Mouse (Mus musculus): Measurements from ENCODE around the gene Akr1c14.
"Not testable (repeated sequence)": the region's sequence is repeated elsewhere in the genome, so short reads cannot be mapped to it uniquely, and the experiment has no call there.

DNA sequence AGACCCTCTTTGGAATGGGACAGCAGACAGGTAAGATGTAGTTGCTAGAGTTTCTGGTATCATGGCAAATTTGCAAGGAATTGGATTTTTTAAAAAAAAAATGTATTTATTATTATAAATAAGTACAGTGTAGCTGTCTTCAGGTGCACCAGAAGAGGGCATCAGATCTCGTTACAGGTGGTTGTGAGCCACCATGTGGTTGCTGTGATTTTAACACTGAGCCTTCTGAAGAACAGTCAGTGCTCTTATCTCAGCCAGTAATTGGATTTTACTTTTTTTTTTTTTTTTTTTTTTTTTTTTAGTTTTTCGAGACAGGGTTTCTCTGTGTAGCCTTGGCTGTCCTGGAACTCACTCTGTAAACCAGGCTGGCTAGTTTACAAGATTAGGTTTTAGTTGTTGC, 9.4 kb downstream of the Akr1c14 start:
- not testable (repeated sequence) for TF ChIP-seq CTCF (IDR thresholded peaks at IDR 0.05; ENCODE audit: extremely low read depth, insufficient read depth, insufficient read length, insufficient replicate concordance); POLR2A (IDR thresholded peaks at IDR 0.05; ENCODE audit: low read depth, low read length)
